8 mouse cellular contexts compared by ENCODE assay signal in the genomic region with DNA sequence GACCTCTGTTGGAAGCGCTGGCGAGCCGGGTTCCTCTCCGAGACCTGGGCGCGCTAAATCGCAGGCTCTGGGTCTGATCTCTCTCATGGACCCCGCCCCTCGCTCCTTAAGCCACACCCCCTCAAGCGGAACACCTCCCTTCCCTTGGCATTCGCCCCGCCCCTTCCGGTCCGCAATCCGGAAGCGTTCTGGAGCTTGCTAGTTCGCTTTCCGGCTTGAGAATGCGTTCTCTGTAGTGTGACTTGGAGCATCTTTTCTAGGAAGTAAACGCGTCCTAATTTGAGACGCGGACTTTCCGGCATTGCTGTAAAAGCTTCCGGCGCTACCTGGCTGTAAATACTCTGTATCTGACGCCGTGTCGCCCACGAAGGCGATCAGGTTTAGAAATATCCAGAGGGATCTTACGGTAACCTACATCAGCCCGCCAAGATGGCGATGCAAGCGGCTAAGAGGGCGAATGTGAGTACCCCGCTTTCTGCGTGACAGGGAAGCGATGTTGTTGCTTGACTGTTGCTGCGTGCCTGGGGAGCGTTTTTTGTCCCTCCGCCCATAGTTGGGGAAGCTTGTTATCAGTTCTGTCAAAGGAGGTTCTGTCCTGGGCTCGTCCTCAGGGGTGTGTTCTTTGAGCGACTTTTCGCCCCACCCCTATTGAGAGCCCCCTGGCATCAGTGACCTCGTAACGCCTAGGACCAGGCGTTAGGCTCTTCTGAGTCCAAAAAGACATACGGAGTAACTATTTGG. TPM values are rescaled to one million over a fixed set of nuclear protein-coding genes. Genes with fewer than 3 reads are reported as not detected.
DNase-seq lines count a peak whose midpoint lies in the region; ATAC-seq and TF ChIP-seq lines count a peak whose summit lies in the region.

A gene (plus strand): TSS at position 184 of the 741 bp plus-strand sequence.

- peaks cover 27% of the 10 kb centered on the region for H3K36me3 ChIP-seq in embryonic facial prominence, embryonic 14.5 days (ENCODE audit: control insufficient read depth, insufficient read depth, low read length)
- no peaks in the 10 kb centered on the region; the same call in none of the 2 replicates for H3K36me3 ChIP-seq in heart, adult 2 months (ENCODE audit: control insufficient read depth, insufficient read depth, low read length)
- peaks cover 24% of the 10 kb centered on the region for H3K36me3 ChIP-seq in limb, embryonic 13.5 days
- H3K36me3 ChIP-seq in midbrain, embryonic 16.5 days (ENCODE audit: control insufficient read depth, insufficient read depth, low read length), result peaks cover 9% of the 10 kb centered on the region

- H3K9ac ChIP-seq in embryonic facial prominence, embryonic 14.5 days (ENCODE audit: low read depth, low read length), result peak within 1 kb of the TSS; percentile 75
- H3K9ac ChIP-seq in heart, adult 2 months (ENCODE audit: low read depth, low read length), result peak within 1 kb of the TSS; percentile 83
- peak within 1 kb of the TSS; percentile 83 for H3K9ac ChIP-seq in limb, embryonic 13.5 days
- peak within 1 kb of the TSS; percentile 81 for H3K9ac ChIP-seq in midbrain, embryonic 16.5 days (ENCODE audit: low read depth, low read length)

- TF ChIP-seq EP300 in heart, adult 2 months (IDR thresholded peaks at IDR 0.05; ENCODE audit: insufficient read depth, low read depth, low read length), result 0 out of 2 replicates have a peak, but pooled peaks have one; percentile 8

- H3K27me3 ChIP-seq in embryonic facial prominence, embryonic 14.5 days (replicated peaks; ENCODE audit: control insufficient read depth, insufficient read depth, low read length), result no peaks in the 10 kb centered on the region
- no peaks in the 10 kb centered on the region for H3K27me3 ChIP-seq in heart, adult 2 months (ENCODE audit: control insufficient read depth, insufficient read depth, low read length)
- no peaks in the 10 kb centered on the region for H3K27me3 ChIP-seq in limb, embryonic 13.5 days
- H3K27me3 ChIP-seq in midbrain, embryonic 16.5 days (ENCODE audit: control insufficient read depth, insufficient read depth, low read depth, low read length), result no peaks in the 10 kb centered on the region

- TF ChIP-seq POLR2A in heart, adult 2 months (IDR thresholded peaks at IDR 0.05; ENCODE audit: insufficient read depth, low read depth, low read length), result peak; percentile 89

- peak within 1 kb of the TSS; percentile 70 for H3K4me2 ChIP-seq in embryonic facial prominence, embryonic 14.5 days (ENCODE audit: low read depth, low read length)
- peak within 1 kb of the TSS; percentile 89 for H3K4me2 ChIP-seq in limb, embryonic 13.5 days (replicated peaks)
- peak within 1 kb of the TSS; percentile 91 for H3K4me2 ChIP-seq in midbrain, embryonic 16.5 days (ENCODE audit: low read length)

- peak; percentile 98 for ATAC-seq in embryonic facial prominence, embryonic 14.5 days (ENCODE audit: low read depth)
- ATAC-seq in limb, embryonic 13.5 days (ENCODE audit: low FRiP score, low read depth), result peak; percentile 97
- peak; percentile 98 for ATAC-seq in midbrain, embryonic 16.5 days

- no peaks in the 10 kb centered on the region for H3K9me3 ChIP-seq in embryonic facial prominence, embryonic 14.5 days (ENCODE audit: control insufficient read depth, low read length)
- no peaks in the 10 kb centered on the region for H3K9me3 ChIP-seq in limb, embryonic 13.5 days
- no peaks in the 10 kb centered on the region for H3K9me3 ChIP-seq in midbrain, embryonic 16.5 days (replicated peaks; ENCODE audit: control insufficient read depth, low read length, poor library complexity, severe bottlenecking)

- peak within 1 kb of the TSS; percentile 84 for H3K27ac ChIP-seq in embryonic facial prominence, embryonic 14.5 days (replicated peaks; ENCODE audit: low read depth, low read length)
- peak within 1 kb of the TSS; percentile 90 for H3K27ac ChIP-seq in heart, adult 2 months
- H3K27ac ChIP-seq in limb, embryonic 13.5 days, result peak within 1 kb of the TSS; percentile 89
- H3K27ac ChIP-seq in midbrain, embryonic 16.5 days (ENCODE audit: low read length), result peak within 1 kb of the TSS; percentile 91

- under 1% methylated on average over 48 of the region's 49 CpGs for WGBS in embryonic facial prominence, embryonic 14.5 days
- WGBS in heart, adult 2 months, result under 1% methylated on average over 49 of the region's 49 CpGs
- under 1% methylated on average over 49 of the region's 49 CpGs for WGBS in limb, embryonic 13.5 days
- WGBS in midbrain, embryonic 16.5 days, result under 1% methylated on average over 48 of the region's 49 CpGs

- intact Hi-C loops in heart, adult 2 months (cut with DNase I), result loop anchor here (1.0 to 5.0 kb wide), 4 partner anchors 26 to 220 kb away; a partner anchor contains a TSS

- peak; percentile 98 for DNase-seq in 3T3-L1 (ENCODE audit: low read depth, low spot score)
- peak; percentile 96 to 99 for DNase-seq in adrenal gland, postnatal 4 days (ENCODE audit: low spot score in 2 of 2)
- peak; percentile 98 for DNase-seq in embryonic facial prominence, embryonic 14.5 days (ENCODE audit: low spot score)
- DNase-seq in heart, adult 2 months, result peak; percentile 98 to 99
- DNase-seq in kidney, adult 8-10 months, result peak; percentile 98 to 99
- peak; percentile 97 to 100 for DNase-seq in spleen, postnatal 10 days (ENCODE audit: low spot score in 2 of 2)

- peak within 1 kb of the TSS; percentile 66 for H3K4me3 ChIP-seq in embryonic facial prominence, embryonic 14.5 days (ENCODE audit: low read depth, low read length)
- peak within 1 kb of the TSS; percentile 69 for H3K4me3 ChIP-seq in heart, adult 2 months
- peak within 1 kb of the TSS; percentile 89 for H3K4me3 ChIP-seq in limb, embryonic 13.5 days
- H3K4me3 ChIP-seq in midbrain, embryonic 16.5 days (ENCODE audit: low read depth, low read length), result peak within 1 kb of the TSS; percentile 88

- no peaks in the 10 kb centered on the region for H3K79me2 ChIP-seq in heart, adult 2 months (replicated peaks; ENCODE audit: control insufficient read depth, insufficient read depth, low read length)

- no peak for TF ChIP-seq CTCF in heart, adult 2 months (IDR thresholded peaks at IDR 0.05)

- peaks cover 14% of the 10 kb centered on the region for H3K4me1 ChIP-seq in embryonic facial prominence, embryonic 14.5 days (ENCODE audit: control insufficient read depth, insufficient read depth, low read length)
- H3K4me1 ChIP-seq in heart, adult 2 months (ENCODE audit: control insufficient read depth, insufficient read depth, low read length), result no peaks in the 10 kb centered on the region; the same call in none of the 2 replicates
- H3K4me1 ChIP-seq in limb, embryonic 13.5 days, result peaks cover 16% of the 10 kb centered on the region
- H3K4me1 ChIP-seq in midbrain, embryonic 16.5 days (ENCODE audit: control insufficient read depth, insufficient read depth, low read length), result peaks cover 21% of the 10 kb centered on the region

RNA-seq across cellular contexts. Expression of the gene that starts here (rescaled TPM):
- total RNA-seq in adrenal gland, postnatal 4 days (2021), result 100 to 1,000 TPM; 133 to 140 TPM
- 245 and 248 TPM in 2 replicates for polyA plus RNA-seq in embryonic facial prominence, embryonic 14.5 days (2014; fragmentation: Nextera tagmentation; extraction: Ambion mirVana)
- 10 to 100 TPM; 42.0 to 42.8 TPM for total RNA-seq in heart, adult 2 months (2021)
- 31.5 and 46.8 TPM in 2 replicates for polyA plus RNA-seq in heart, adult 2 months (2012; rRNA removed)
- polyA plus RNA-seq in limb, embryonic 13.5 days (2015; fragmentation: Nextera tagmentation; extraction: Ambion mirVana), result 220 and 232 TPM in 2 replicates
- polyA plus RNA-seq in midbrain, embryonic 16.5 days (2015; fragmentation: Nextera tagmentation; extraction: Ambion mirVana), result 204 TPM in 2 replicates

Comparison
In these comparisons a context has a peak if more than half of its experiments do, and no peak if none do; other contexts are left out.
1. Peak in every context shown above with its lines: DNase-seq, ATAC-seq, H3K4me3 ChIP-seq and H3K27ac ChIP-seq.